Mouse (Mus musculus) heart, embryonic 16.5 days (tissue): ENCODE data around the gene Tmem217. TPM values are rescaled to one million over a fixed set of nuclear protein-coding genes. Genes with fewer than 3 reads are reported as not detected.

Source experiments
- ATAC-seq: fragments of 200-750 bp; cut with Nextera tagmentation; replicated peaks from 2 replicates; pipeline ENCODE4 v1.8.0; 2017; ENCODE audit warnings: moderate number of reproducible peaks; ENCODE audit not compliant: insufficient read depth, low FRiP score; ENCODE audit errors: extremely low read depth
- H3K27ac ChIP-seq: fragments of 300-500 bp; sonication (generic); 2 replicates; pipeline ENCODE4 v1.5.1; 2014; ENCODE audit warnings: mild to moderate bottlenecking, low read length, control low read depth, moderate library complexity
- H3K27me3 ChIP-seq: fragments of 300-500 bp; sonication (generic); 2 replicates; pipeline ENCODE4 v1.6.1; 2014; ENCODE audit warnings: low read length, mixed read lengths; ENCODE audit not compliant: control insufficient read depth, insufficient read depth
- H3K36me3 ChIP-seq: fragments of 300-500 bp; sonication (generic); 2 replicates; pipeline ENCODE4 v1.6.1; 2014; ENCODE audit not compliant: control insufficient read depth, insufficient read depth
- H3K4me1 ChIP-seq: fragments of 300-500 bp; sonication (generic); 2 replicates; pipeline ENCODE4 v1.6.1; 2014; ENCODE audit warnings: low read length, mixed read lengths; ENCODE audit not compliant: control insufficient read depth, insufficient read depth
- H3K4me2 ChIP-seq: fragments of 300-500 bp; sonication (generic); 2 replicates; pipeline ENCODE4 v1.6.1; 2014; ENCODE audit warnings: low read depth, mild to moderate bottlenecking, control low read depth, low read length
- H3K4me3 ChIP-seq: fragments of 300-500 bp; sonication (generic); 2 replicates; pipeline ENCODE4 v1.5.1; 2014; ENCODE audit warnings: mild to moderate bottlenecking, control low read depth, low read length
- H3K9ac ChIP-seq: fragments of 300-500 bp; sonication (generic); 2 replicates; pipeline ENCODE4 v1.6.1; 2014; ENCODE audit warnings: low read length, control low read depth
- H3K9me3 ChIP-seq: fragments of 300-500 bp; sonication (generic); replicated peaks from 2 replicates; pipeline ENCODE4 v1.6.1; 2016; ENCODE audit warnings: low read length; ENCODE audit not compliant: control insufficient read depth
- WGBS: fragments of 180-500 bp; shearing (Covaris S2); extraction: QIAGEN DNeasy Blood & Tissue Kit; methylation state at CpG from one replicate; pipeline ENCODE4 v1.1.7; 2014; 5-methylcytosine and 5-hydroxymethylcytosine counted together
- polyA plus RNA-seq: library from polyadenylated mRNA; unstranded; fragments of >200 nt; fragmentation: Nextera tagmentation; extraction: Ambion mirVana; gene quantifications from 2 replicates; pipeline ENCODE4 v1.2.1, GENCODE M21; 2015

The Tmem217 gene
- polyA plus RNA-seq, 1 experiment from 2014 or later, result 0.85 TPM

DNA sequence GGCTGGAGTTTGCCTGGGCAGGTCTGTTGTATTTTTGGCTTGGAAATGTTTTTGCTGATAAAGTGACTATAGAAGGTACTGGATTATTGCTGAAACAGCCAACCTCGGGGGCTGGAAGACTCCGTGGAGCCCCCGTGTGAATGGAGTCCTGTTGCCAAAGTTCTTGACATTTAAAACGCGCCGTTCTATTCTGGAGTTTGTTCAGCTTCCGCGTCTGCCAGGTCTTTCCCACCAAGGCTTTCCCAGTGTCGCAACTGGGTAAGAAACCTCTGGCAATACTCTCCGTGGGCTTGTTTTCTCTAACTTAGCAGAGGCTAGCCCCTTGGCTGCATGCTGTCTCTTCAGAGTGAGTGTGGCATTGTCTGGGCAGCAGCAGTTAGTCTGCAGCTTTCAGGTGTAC is 4.3 kb upstream of the Tmem217 start:
- Histone ChIP-seq H3K9me3 (peaks cover 3% of the 10 kb centered on the region; the same call in 1 of the 2 replicates), H3K36me3 (peaks cover 4% of the 10 kb centered on the region; the same call in 1 of the 2 replicates), H3K4me2 (no peak overlapping the region), H3K27me3 (no peaks in the 10 kb centered on the region), H3K4me3 (no peak overlapping the region), H3K27ac (peak overlapping the region; percentile 54; the same call in 1 of the 2 replicates), H3K9ac (no peak overlapping the region), H3K4me1 (peaks cover 10% of the 10 kb centered on the region)
- ATAC-seq, result no peak
- WGBS, result 57% methylated on average over 10 of the region's 10 CpGs

GRCm38 (mm10) chr17:29554176-29554575 is 2.0 kb upstream of the Tmem217 start:
- Histone ChIP-seq H3K4me2 (no peak overlapping the region), H3K9me3 (no peaks in the 10 kb centered on the region), H3K4me3 (no peak overlapping the region), H3K27ac (no peak overlapping the region), H3K4me1 (peaks cover 25% of the 10 kb centered on the region), H3K9ac (no peak overlapping the region), H3K27me3 (no peaks in the 10 kb centered on the region), H3K36me3 (no peaks in the 10 kb centered on the region; the same call in 1 of the 2 replicates)
- ATAC-seq, result no peak

DNA sequence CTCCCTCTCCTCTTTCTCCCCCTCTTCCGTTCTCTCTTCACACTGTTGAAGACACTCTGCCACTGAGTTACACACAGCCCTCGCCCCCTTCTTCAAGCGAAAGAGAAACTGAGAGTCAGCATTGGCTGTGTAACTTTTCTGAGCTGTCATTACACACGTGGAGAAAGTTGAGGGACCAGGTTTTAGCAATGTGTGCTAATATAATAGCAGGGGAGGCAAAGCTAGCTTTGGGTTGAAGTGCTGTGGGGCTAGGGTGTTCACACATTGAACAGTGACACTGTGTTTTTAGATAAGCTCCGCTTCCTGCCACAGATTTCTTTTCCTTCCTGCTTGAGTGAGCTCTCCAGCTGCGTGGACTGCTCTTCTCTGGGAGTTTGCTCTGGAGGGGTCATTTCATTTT is 1.2 kb downstream of the Tmem217 start:
- Histone ChIP-seq H3K4me3 (peak overlapping the region; percentile 73), H3K9ac (peak overlapping the region; percentile 82; the same call in 1 of the 2 replicates), H3K4me1 (peaks cover 17% of the 10 kb centered on the region), H3K27me3 (no peaks in the 10 kb centered on the region), H3K36me3 (no peaks in the 10 kb centered on the region), H3K9me3 (no peaks in the 10 kb centered on the region), H3K27ac (peak overlapping the region; percentile 17), H3K4me2 (peak overlapping the region; percentile 96)
- ATAC-seq, result no peak
- WGBS, result 29% methylated on average over 6 of the region's 6 CpGs

DNA sequence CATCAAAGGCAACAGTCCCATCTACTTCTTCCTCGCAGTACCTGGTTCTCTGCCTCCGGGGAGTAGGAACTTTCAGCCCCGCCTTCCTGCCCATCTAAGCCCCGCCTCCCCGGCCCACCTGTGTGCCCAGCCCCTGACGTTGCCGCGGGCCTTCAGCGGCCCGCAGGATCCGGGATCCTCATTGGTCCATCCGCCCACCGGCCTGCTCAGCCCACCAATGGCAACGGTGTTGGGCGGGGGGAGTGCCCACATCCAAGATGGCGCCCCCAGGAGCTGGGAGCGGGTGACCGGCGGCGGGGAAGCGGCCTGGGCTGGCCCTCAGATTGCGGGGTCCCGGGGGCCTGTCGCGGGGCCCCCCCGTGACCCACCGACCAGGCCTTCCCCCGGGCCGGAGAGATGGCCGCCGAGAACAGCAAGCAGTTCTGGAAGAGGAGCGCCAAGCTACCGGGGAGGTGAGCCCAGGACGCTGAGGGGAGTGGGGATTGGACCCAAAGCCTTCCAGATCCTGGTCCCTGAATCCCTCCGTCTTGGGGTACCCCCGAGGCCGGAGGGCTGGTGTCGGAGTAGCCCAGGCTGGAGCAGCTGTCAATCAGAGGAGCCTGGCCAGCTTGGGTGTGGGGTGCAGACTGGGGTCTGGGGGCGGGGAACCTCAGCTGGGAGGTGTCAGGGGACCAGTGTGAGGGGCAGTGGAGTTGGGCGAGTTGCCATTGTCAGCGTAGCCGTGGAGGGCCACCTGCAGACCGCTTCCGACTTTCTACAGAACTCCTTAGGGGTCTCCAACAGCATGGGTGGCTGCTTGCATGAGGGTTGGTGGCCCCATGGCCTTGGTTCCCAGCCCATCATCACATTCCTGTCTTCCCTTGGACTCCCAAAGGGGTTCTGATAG is 2.4 kb downstream of the Tmem217 start, which contains the start of the genes Gm17657 and Tbc1d22b:
TSS of gene Gm17657 (minus strand) at position 96 of the 886 bp plus-strand sequence.
TSS of gene Tbc1d22b (plus strand) at position 243 of the 886 bp plus-strand sequence.
- H3K27me3 ChIP-seq, result no peaks in the 10 kb centered on the region
- H3K4me1 ChIP-seq, result peaks cover 17% of the 10 kb centered on the region
- peak within 1 kb of the TSS; percentile 82 for H3K9ac ChIP-seq
- no peaks in the 10 kb centered on the region for H3K36me3 ChIP-seq
- H3K27ac ChIP-seq, result peak within 1 kb of the TSS; percentile 17
- H3K9me3 ChIP-seq, result no peaks in the 10 kb centered on the region
- under 1% methylated on average over 44 of the region's 44 CpGs for WGBS
- ATAC-seq, result peak; percentile 99
- peak within 1 kb of the TSS; percentile 73 for H3K4me3 ChIP-seq
- H3K4me2 ChIP-seq, result peak within 1 kb of the TSS; percentile 96

- H3K27me3 ChIP-seq, result no peaks in the 10 kb centered on the region
- H3K4me3 ChIP-seq, result no peak overlapping the region; the same call in 1 of the 2 replicates
- no peaks in the 10 kb centered on the region for H3K9me3 ChIP-seq
- H3K4me1 ChIP-seq, result peaks cover 17% of the 10 kb centered on the region
- H3K36me3 ChIP-seq, result no peaks in the 10 kb centered on the region
- H3K4me2 ChIP-seq, result peak overlapping the region; percentile 60
- ATAC-seq, result no peak
- 39% methylated on average over 8 of the region's 8 CpGs for WGBS
- no peak overlapping the region for H3K27ac ChIP-seq
- no peak overlapping the region for H3K9ac ChIP-seq
These were observed 3.2 kb downstream of the Tmem217 start for GRCm38 (mm10) chr17:29548994-29549393.

GRCm38 (mm10) chr17:29548494-29548893 is 3.7 kb downstream of the Tmem217 start:
- Histone ChIP-seq H3K4me1 (peaks cover 17% of the 10 kb centered on the region), H3K27ac (no peak overlapping the region), H3K9ac (no peak overlapping the region), H3K4me2 (no peak overlapping the region), H3K27me3 (no peaks in the 10 kb centered on the region), H3K9me3 (no peaks in the 10 kb centered on the region), H3K36me3 (no peaks in the 10 kb centered on the region), H3K4me3 (no peak overlapping the region)
- ATAC-seq, result no peak
- 54% methylated on average over 3 of the region's 3 CpGs for WGBS

DNA sequence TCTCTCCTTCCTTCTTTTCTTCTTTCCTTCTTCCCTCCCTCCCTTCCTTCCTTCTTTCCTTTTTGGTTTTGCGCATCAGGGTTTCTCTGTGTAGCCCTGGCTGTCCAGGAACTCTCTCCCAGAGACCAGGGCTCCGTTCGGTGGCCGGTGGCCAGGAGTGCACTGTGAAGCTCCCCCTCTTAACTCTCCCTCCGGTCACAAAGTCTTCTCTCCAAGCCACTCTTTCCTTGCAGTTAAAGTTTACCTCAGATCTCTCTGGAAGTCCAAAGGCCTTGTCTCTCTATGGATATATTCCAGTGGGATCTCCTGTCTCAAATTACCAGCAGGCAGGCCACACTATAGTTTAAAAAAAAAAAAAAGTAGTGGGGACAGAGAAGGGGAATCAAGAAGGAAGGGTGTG is 6.9 kb downstream of the Tmem217 start:
- H3K4me2 ChIP-seq, result no peak overlapping the region
- H3K27ac ChIP-seq, result no peak overlapping the region
- H3K9ac ChIP-seq, result no peak overlapping the region
- peaks cover 5% of the 10 kb centered on the region for H3K4me1 ChIP-seq
- H3K9me3 ChIP-seq, result no peaks in the 10 kb centered on the region
- WGBS, result 88% methylated on average over 5 of the region's 5 CpGs
- H3K27me3 ChIP-seq, result no peaks in the 10 kb centered on the region
- no peaks in the 10 kb centered on the region for H3K36me3 ChIP-seq
- H3K4me3 ChIP-seq, result no peak overlapping the region
- ATAC-seq, result no peak

GRCm38 (mm10) chr17:29544064-29544463 is 8.1 kb downstream of the Tmem217 start:
- Histone ChIP-seq H3K36me3 (no peaks in the 10 kb centered on the region), H3K9me3 (no peaks in the 10 kb centered on the region), H3K9ac (no peak overlapping the region), H3K27ac (no peak overlapping the region), H3K4me2 (no peak overlapping the region), H3K4me1 (peaks cover 1% of the 10 kb centered on the region; the same call in 1 of the 2 replicates), H3K4me3 (no peak overlapping the region), H3K27me3 (no peaks in the 10 kb centered on the region)
- ATAC-seq, result no peak
- WGBS, result 75% methylated on average over 2 of the region's 2 CpGs
